Mouse (Mus musculus): Measurements from ENCODE around the gene Rpap3.

The Rpap3 gene

GRCm38 (mm10) chr15:97715083-97715482 lies 9.5 kb upstream of the Rpap3 start:
- Histone ChIP-seq H3K4me1 (replicated peaks; ENCODE audit: low read depth, low read length) (peaks cover 14% of the 10 kb centered on the region), H3K27me3 (ENCODE audit: insufficient read depth, low read length) (peaks cover 9% of the 10 kb centered on the region; the same call in 1 of the 2 replicates), H3K9me3 (ENCODE audit: low read length) (no peaks in the 10 kb centered on the region), H3K36me3 (ENCODE audit: insufficient read depth, low read length) (no peaks in the 10 kb centered on the region), H3K4me3 (replicated peaks; ENCODE audit: low read length) (no peak overlapping the region)
- TF ChIP-seq CTCF (conservative IDR thresholded peaks at IDR 0.05; ENCODE audit: low read length): no peak
- TF ChIP-seq POU5F1 (IDR thresholded peaks at IDR 0.05; ENCODE audit: borderline replicate concordance, low read length): no peak
- TF ChIP-seq NANOG (IDR thresholded peaks at IDR 0.05; ENCODE audit: borderline replicate concordance, low read length): no peak

GRCm38 (mm10) chr15:97712546-97712945 lies 6.9 kb upstream of the Rpap3 start:
- Histone ChIP-seq H3K9me3 (ENCODE audit: low read length) (no peaks in the 10 kb centered on the region), H3K36me3 (ENCODE audit: insufficient read depth, low read length) (no peaks in the 10 kb centered on the region), H3K27me3 (ENCODE audit: insufficient read depth, low read length) (0 out of 2 replicates have a peak, but pooled peaks cover 3% of the 10 kb centered on the region), H3K4me3 (replicated peaks; ENCODE audit: low read length) (no peak overlapping the region), H3K4me1 (replicated peaks; ENCODE audit: low read depth, low read length) (peaks cover 10% of the 10 kb centered on the region)
- TF ChIP-seq POU5F1 (IDR thresholded peaks at IDR 0.05; ENCODE audit: borderline replicate concordance, low read length) (no peak), NANOG (IDR thresholded peaks at IDR 0.05; ENCODE audit: borderline replicate concordance, low read length) (no peak), CTCF (conservative IDR thresholded peaks at IDR 0.05; ENCODE audit: low read length) (no peak)

- Histone ChIP-seq H3K36me3 (ENCODE audit: insufficient read depth, low read length) (no peaks in the 10 kb centered on the region), H3K27me3 (ENCODE audit: insufficient read depth, low read length) (0 out of 2 replicates have a peak, but pooled peaks cover 3% of the 10 kb centered on the region), H3K9me3 (ENCODE audit: low read length) (no peaks in the 10 kb centered on the region), H3K4me1 (replicated peaks; ENCODE audit: low read depth, low read length) (peaks cover 13% of the 10 kb centered on the region), H3K4me3 (replicated peaks; ENCODE audit: low read length) (no peak overlapping the region)
- no peak for TF ChIP-seq NANOG (IDR thresholded peaks at IDR 0.05; ENCODE audit: borderline replicate concordance, low read length)
- no peak for TF ChIP-seq POU5F1 (IDR thresholded peaks at IDR 0.05; ENCODE audit: borderline replicate concordance, low read length)
- TF ChIP-seq CTCF (conservative IDR thresholded peaks at IDR 0.05; ENCODE audit: low read length): no peak
Observed at GRCm38 (mm10) chr15:97710906-97711305, 5.3 kb upstream of the Rpap3 start.

GRCm38 (mm10) chr15:97696616-97697015 lies 9.0 kb downstream of the Rpap3 start:
- Histone ChIP-seq H3K4me3 (replicated peaks; ENCODE audit: low read length) (no peak overlapping the region), H3K27me3 (ENCODE audit: insufficient read depth, low read length) (no peaks in the 10 kb centered on the region), H3K36me3 (ENCODE audit: insufficient read depth, low read length) (peaks cover 99% of the 10 kb centered on the region), H3K4me1 (replicated peaks; ENCODE audit: low read depth, low read length) (peaks cover 4% of the 10 kb centered on the region; the same call in 1 of the 2 replicates), H3K9me3 (ENCODE audit: low read length) (no peaks in the 10 kb centered on the region)
- no peak for TF ChIP-seq POU5F1 (IDR thresholded peaks at IDR 0.05; ENCODE audit: borderline replicate concordance, low read length)
- TF ChIP-seq NANOG (IDR thresholded peaks at IDR 0.05; ENCODE audit: borderline replicate concordance, low read length): no peak
- no peak for TF ChIP-seq CTCF (conservative IDR thresholded peaks at IDR 0.05; ENCODE audit: low read length)

- Histone ChIP-seq H3K9me3 (ENCODE audit: low read length) (no peaks in the 10 kb centered on the region), H3K27me3 (ENCODE audit: insufficient read depth, low read length) (no peaks in the 10 kb centered on the region), H3K4me1 (replicated peaks; ENCODE audit: low read depth, low read length) (no peaks in the 10 kb centered on the region), H3K4me3 (replicated peaks; ENCODE audit: low read length) (no peak overlapping the region), H3K36me3 (ENCODE audit: insufficient read depth, low read length) (peaks cover 94% of the 10 kb centered on the region)
- no peak for TF ChIP-seq NANOG (IDR thresholded peaks at IDR 0.05; ENCODE audit: borderline replicate concordance, low read length)
- TF ChIP-seq CTCF (conservative IDR thresholded peaks at IDR 0.05; ENCODE audit: low read length): no peak
- no peak for TF ChIP-seq POU5F1 (IDR thresholded peaks at IDR 0.05; ENCODE audit: borderline replicate concordance, low read length)
Observed at GRCm38 (mm10) chr15:97693411-97693810, 12.2 kb downstream of the Rpap3 start.

- H3K4me1 ChIP-seq (replicated peaks; ENCODE audit: low read depth, low read length): peaks cover 9% of the 10 kb centered on the region
- peaks cover 85% of the 10 kb centered on the region for H3K36me3 ChIP-seq (ENCODE audit: insufficient read depth, low read length)
- no peaks in the 10 kb centered on the region for H3K27me3 ChIP-seq (ENCODE audit: insufficient read depth, low read length)
- H3K4me3 ChIP-seq (replicated peaks; ENCODE audit: low read length): no peak overlapping the region
- TF ChIP-seq CTCF (conservative IDR thresholded peaks at IDR 0.05; ENCODE audit: low read length) (no peak), NANOG (IDR thresholded peaks at IDR 0.05; ENCODE audit: borderline replicate concordance, low read length) (no peak), POU5F1 (IDR thresholded peaks at IDR 0.05; ENCODE audit: borderline replicate concordance, low read length) (no peak)
- H3K9me3 ChIP-seq (ENCODE audit: low read length): no peaks in the 10 kb centered on the region
Observed at GRCm38 (mm10) chr15:97684118-97684517, 21.5 kb downstream of the Rpap3 start.

GRCm38 (mm10) chr15:97682053-97682452 lies 23.6 kb downstream of the Rpap3 start:
- H3K27me3 ChIP-seq (ENCODE audit: insufficient read depth, low read length): no peaks in the 10 kb centered on the region
- H3K4me3 ChIP-seq (replicated peaks; ENCODE audit: low read length): no peak overlapping the region
- H3K36me3 ChIP-seq (ENCODE audit: insufficient read depth, low read length): peaks cover 85% of the 10 kb centered on the region
- H3K4me1 ChIP-seq (replicated peaks; ENCODE audit: low read depth, low read length): peaks cover 12% of the 10 kb centered on the region
- no peak for TF ChIP-seq NANOG (IDR thresholded peaks at IDR 0.05; ENCODE audit: borderline replicate concordance, low read length)
- TF ChIP-seq POU5F1 (IDR thresholded peaks at IDR 0.05; ENCODE audit: borderline replicate concordance, low read length): no peak
- TF ChIP-seq CTCF (conservative IDR thresholded peaks at IDR 0.05; ENCODE audit: low read length): no peak
- H3K9me3 ChIP-seq (ENCODE audit: low read length): no peaks in the 10 kb centered on the region

GRCm38 (mm10) chr15:97679991-97680681 lies 25.5 kb downstream of the Rpap3 start:
- no peak overlapping the region for H3K4me3 ChIP-seq (replicated peaks; ENCODE audit: low read length)
- H3K4me1 ChIP-seq (replicated peaks; ENCODE audit: low read depth, low read length): peaks cover 26% of the 10 kb centered on the region
- peaks cover 84% of the 10 kb centered on the region for H3K36me3 ChIP-seq (ENCODE audit: insufficient read depth, low read length)
- TF ChIP-seq CTCF (conservative IDR thresholded peaks at IDR 0.05; ENCODE audit: low read length) (no peak), POU5F1 (IDR thresholded peaks at IDR 0.05; ENCODE audit: borderline replicate concordance, low read length) (no peak), NANOG (IDR thresholded peaks at IDR 0.05; ENCODE audit: borderline replicate concordance, low read length) (no peak)
- no peaks in the 10 kb centered on the region for H3K27me3 ChIP-seq (ENCODE audit: insufficient read depth, low read length)
- H3K9me3 ChIP-seq (ENCODE audit: low read length): no peaks in the 10 kb centered on the region
